Mouse (Mus musculus) adrenal gland, postnatal 10 days (tissue): ENCODE measurements around the gene Lrrc28. TPM values are rescaled to one million over a fixed set of nuclear protein-coding genes. Genes with fewer than 3 reads are reported as not detected.

Source experiments
- DNase-seq: peaks from one replicate; pipeline ENCODE4 v3.0.0; 2021; ENCODE audit warnings: mixed read lengths
- total RNA-seq, 2 experiments: library from RNA; stranded (reverse); gene quantifications; 2 replicates each; pipeline ENCODE4 v1.2.3; 2021

The Lrrc28 gene
- total RNA-seq, 2 experiments from 2014 or later, result 17.6 to 19.3 TPM

DNA sequence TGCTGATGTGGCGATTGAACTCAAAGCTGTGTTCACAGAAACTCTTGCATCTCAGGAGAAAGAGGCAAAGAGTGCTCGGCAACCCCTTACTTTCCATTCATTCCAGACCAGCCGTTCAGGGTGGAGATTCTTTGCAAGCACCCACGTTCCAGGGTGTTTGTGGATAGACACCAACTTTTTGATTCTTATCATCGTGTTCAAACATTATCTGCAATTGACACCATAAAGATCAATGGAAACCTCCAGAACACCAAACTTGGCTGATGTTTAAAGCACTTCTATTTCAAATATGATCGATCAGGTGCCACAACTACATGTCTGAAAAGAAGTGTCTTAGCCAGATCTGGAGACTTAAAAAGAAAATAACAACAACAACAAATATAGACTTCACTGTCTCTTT, 51.2 kb downstream of the Lrrc28 start:
- DNase-seq, result no peak

- DNase-seq, result no peak
Observed at GRCm38 (mm10) chr7:67592670-67593069, 52.4 kb downstream of the Lrrc28 start.

DNA sequence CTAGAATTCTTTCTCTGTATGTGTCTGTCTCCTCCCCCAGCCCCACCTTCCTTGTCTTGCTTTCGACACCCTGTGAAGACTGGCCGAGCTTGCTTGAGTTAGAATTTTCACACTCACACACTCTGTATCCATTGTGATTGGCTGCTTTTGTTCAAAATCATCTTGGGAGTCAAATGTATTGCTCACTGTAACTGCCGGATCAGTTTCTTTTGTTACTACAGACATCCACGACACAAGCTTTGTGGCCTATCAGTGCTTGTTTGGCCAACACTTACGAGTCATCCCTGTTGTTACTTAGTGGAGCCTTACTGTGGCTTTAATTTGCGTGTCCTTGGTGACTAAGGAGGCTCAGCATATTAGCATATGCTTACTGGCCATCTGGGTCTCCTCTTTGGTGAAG, 56.3 kb downstream of the Lrrc28 start:
- no peak for DNase-seq

GRCm38 (mm10) chr7:67586479-67586878, 58.6 kb downstream of the Lrrc28 start:
- no peak for DNase-seq

GRCm38 (mm10) chr7:67583852-67584251, 61.2 kb downstream of the Lrrc28 start:
- DNase-seq, result no peak

GRCm38 (mm10) chr7:67578783-67579482, 66.1 kb downstream of the Lrrc28 start:
- DNase-seq, result no peak

- DNase-seq, result no peak
Observed at GRCm38 (mm10) chr7:67578044-67578443, 67.0 kb downstream of the Lrrc28 start.

- peak; percentile 46 for DNase-seq
Observed at GRCm38 (mm10) chr7:67566510-67567237, 78.4 kb downstream of the Lrrc28 start.

- no peak for DNase-seq
Observed at GRCm38 (mm10) chr7:67565132-67565531, 79.9 kb downstream of the Lrrc28 start.

- peak; percentile 76 for DNase-seq
Observed at GRCm38 (mm10) chr7:67562176-67562575, 82.9 kb downstream of the Lrrc28 start.

GRCm38 (mm10) chr7:67559486-67559885, 85.6 kb downstream of the Lrrc28 start:
- no peak for DNase-seq

GRCm38 (mm10) chr7:67558230-67558629, 86.8 kb downstream of the Lrrc28 start:
- DNase-seq, result no peak

- no peak for DNase-seq
Observed at GRCm38 (mm10) chr7:67554863-67555262, 90.2 kb downstream of the Lrrc28 start.

DNA sequence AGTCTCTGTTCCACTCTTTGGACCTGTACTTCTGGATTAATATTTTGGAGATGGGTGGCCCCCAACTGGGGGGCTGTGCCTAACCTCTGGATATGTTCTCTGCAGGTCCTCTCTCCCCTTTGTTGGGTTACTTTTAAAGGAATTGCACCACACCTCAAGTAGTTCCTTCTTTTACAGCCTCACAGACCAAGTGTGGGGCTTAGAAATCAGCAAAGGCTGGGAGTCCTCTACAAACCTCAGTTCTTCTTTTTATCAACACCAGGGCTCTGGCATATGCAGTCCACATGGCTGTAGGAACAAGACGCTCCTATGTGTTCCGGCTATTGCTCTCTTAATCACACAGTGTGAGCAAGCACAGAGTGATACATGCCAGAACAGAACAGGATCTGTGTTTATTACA, 93.8 kb downstream of the Lrrc28 start:
- no peak for DNase-seq

DNA sequence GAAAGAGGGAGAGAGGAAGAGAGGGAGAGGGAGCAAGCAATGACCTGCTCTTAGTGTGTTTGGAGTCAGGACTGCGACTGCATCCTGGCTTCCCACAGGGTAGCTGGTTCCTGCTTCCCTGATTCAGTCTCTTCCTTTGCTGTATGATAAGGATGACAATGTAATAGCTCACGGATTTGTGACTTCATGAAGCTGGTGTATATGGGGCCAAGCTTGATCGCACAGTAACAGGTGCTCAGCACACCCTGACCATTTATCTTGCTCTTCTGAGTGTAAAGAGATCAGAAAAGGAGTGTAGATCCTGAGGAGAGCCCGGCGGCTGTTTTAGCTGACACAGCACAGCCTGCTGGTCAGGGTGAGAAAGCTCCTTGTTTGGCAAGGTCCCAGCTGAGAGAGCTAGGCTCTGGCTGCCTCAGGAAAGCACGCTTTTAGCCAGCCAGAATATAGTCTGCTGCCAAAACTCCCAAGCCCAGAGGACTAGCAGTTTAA, 96.0 kb downstream of the Lrrc28 start:
- DNase-seq, result peak; percentile 89

DNA sequence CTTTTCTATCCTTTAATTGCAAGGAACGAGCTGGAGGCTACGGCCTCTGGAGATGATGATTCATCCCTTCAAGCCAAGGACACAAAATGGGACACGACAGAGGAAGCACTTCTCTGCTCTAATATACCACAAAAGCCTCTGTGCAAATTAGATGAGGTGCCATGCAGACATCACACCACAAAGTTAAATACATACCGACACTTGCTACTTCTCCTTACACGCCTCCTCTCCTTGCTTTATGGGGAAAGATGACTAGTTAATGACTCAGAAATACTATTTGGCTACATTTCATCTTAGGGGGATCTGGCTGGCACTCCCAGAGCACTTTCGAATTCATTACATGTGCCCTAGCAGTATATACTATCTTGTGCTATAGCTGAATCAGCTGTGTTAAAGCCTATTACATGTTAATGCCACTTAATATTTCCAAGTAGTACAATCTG, 96.4 kb downstream of the Lrrc28 start:
- no peak for DNase-seq

- no peak for DNase-seq
Observed at GRCm38 (mm10) chr7:67546282-67546681, 98.8 kb downstream of the Lrrc28 start.

GRCm38 (mm10) chr7:67544586-67544985, 100.5 kb downstream of the Lrrc28 start:
- no peak for DNase-seq

GRCm38 (mm10) chr7:67543641-67544040, 101.4 kb downstream of the Lrrc28 start:
- DNase-seq, result no peak

- peak; percentile 25 for DNase-seq
Observed at GRCm38 (mm10) chr7:67536588-67537372, 108.3 kb downstream of the Lrrc28 start.

GRCm38 (mm10) chr7:67535941-67536340, 109.1 kb downstream of the Lrrc28 start:
- DNase-seq, result no peak

GRCm38 (mm10) chr7:67530981-67531380, 114.1 kb downstream of the Lrrc28 start:
- no peak for DNase-seq

GRCm38 (mm10) chr7:67529381-67529780, 115.7 kb downstream of the Lrrc28 start:
- no peak for DNase-seq
